Mouse (Mus musculus) bone marrow macrophage, adult 2 months (primary cell): ENCODE data around the gene Sart1. TPM values are rescaled to one million over a fixed set of nuclear protein-coding genes. Genes with fewer than 3 reads are reported as not detected.

Experiments
- H3K27ac ChIP-seq: 2 replicates; pipeline ENCODE4 v1.5.1; 2012; ENCODE audit warnings: low read depth, low read length; ENCODE audit not compliant: insufficient read depth
- H3K4me1 ChIP-seq: 2 replicates; pipeline ENCODE4 v1.6.1; 2012; ENCODE audit warnings: low read length; ENCODE audit not compliant: control insufficient read depth, insufficient read depth
- H3K4me3 ChIP-seq: 2 replicates; pipeline ENCODE4 v1.5.1; 2012; ENCODE audit warnings: mild to moderate bottlenecking, low read length, moderate library complexity; ENCODE audit not compliant: insufficient read depth
- CTCF ChIP-seq: IDR thresholded peaks from 2 replicates; pipeline ENCODE4 v1.5.1; 2012; ENCODE audit warnings: low read depth, mild to moderate bottlenecking, low read length, moderate library complexity
- POLR2A ChIP-seq: IDR thresholded peaks from 2 replicates; pipeline ENCODE4 v1.6.1; 2012; ENCODE audit warnings: mild to moderate bottlenecking, low read depth, low read length, borderline replicate concordance
- polyA plus RNA-seq: library from polyadenylated mRNA; stranded (reverse); fragments of >200 nt; gene quantifications from 2 replicates; pipeline ENCODE4 v1.2.4, GENCODE M21; 2012; ENCODE audit not compliant: missing spikeins, insufficient read depth, insufficient read length

Sart1 gene
- polyA plus RNA-seq, 1 experiment = 103 TPM

DNA sequence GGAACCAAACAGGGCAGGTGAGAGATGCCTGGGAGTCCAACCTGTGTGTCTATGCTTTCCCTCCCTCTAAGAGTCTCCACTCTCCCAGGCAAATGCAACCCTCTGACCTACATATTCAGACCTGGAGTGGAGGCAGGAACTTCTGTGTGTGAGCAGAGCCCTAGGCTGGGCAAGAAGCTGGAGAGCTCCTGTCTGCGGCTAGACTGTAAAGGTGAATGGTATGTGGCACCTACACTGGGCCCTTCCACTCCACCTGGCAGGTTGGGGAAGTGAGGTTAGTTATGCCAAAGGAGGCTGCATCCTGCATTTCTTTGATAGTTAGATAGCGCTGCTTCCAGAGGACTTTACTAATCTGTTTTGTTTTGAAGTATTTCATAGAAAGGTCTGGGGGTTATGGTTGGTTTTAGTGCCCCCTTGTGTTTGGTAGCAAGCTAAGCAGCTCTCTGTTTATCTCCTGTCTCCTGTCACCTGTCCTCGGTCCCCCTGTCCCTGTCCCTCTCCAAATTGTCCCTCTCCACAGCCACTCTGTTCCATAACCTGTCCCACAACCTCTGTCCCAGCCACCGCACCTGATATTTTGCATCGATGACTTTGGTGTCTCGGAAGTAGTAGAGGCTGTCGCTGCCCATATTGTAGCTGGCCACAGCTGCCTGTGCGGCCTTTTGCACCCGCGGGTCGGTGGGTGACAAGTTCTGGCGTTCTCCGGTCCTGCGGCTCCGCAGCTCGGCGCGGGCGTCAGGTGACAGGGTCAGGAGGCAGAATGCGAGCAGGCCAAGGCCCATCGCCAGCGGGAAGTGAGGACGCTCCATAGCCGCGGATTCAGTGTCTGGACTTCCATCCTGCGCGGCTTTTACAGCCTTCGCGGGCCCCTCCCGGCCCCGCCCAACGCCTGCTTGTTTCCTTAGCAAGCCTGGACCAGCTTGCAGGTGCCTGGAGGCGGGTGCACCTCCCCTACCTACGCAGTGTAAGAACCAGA lies 39.7 kb downstream of the Sart1 start:
- Histone ChIP-seq H3K4me1 (peaks cover 12% of the 10 kb centered on the region), H3K4me3 (peak overlapping the region; percentile 2; the same call in 1 of the 2 replicates), H3K27ac (no peak overlapping the region)
- TF ChIP-seq CTCF (peak; percentile 23; the same call in 1 of the 2 replicates), POLR2A (no peak)

DNA sequence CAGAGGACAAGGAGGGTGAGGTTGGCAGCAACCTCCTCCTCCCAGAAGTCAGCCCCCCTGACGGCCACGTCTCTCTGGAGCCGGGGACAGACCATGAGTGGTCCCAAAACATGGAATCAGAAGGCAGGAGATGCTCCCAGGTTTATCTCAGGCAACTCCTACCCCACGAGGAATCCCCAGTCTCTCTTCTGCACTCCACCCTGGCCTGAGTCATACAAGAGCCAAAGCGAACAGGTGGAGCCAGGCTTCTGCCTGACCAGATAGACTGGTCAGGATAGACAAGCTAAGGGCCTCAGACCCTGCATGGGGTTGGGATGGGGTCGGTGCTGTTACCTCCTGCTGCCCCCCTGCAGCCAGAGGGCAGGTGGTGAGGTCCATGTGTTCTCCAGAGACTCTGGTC lies 40.4 kb downstream of the Sart1 start:
- TF ChIP-seq POLR2A (no peak), CTCF (no peak)
- Histone ChIP-seq H3K4me3 (no peak overlapping the region), H3K27ac (no peak overlapping the region), H3K4me1 (peaks cover 12% of the 10 kb centered on the region)

DNA sequence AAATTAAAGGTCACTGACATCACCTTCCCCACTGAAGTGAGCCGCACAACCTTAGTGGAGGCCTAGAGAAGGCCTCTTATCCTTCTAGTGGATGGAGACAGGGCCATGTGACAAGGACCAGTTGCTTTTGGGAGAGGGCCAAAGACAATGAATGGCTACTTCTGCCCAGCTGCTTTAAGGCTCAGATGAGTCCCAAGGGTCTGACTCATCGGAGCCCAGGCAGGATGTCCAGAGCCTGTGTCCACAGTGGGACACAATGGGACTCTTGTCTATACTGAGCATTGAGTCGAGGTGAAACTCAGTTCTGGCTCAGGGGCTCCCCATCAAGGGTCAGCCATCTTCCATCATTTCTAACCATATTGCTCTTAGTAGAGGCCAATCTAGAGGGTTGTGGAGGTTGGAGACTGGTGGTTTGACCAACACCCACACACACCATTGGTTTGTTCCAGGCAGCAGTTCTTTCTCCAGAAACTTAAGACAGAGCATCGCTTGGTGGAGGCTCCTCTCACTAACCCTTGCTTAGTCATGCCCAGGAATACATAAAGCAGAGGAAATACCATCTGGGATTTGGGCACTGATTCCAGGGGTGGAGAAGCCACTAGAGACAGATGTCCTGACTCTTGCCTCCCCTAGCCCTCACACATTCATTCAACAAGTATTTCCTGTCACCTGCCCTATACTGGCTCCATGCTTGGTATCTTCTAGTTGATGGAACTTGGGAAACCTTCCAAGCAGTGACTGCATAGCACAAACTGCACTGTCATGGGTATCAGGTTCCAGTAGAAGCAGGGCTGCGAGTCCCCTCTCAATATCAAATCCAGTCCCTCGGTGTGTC lies 43.0 kb downstream of the Sart1 start:
- TF ChIP-seq CTCF = no peak
- no peak for TF ChIP-seq POLR2A
- no peak overlapping the region for H3K4me3 ChIP-seq
- H3K4me1 ChIP-seq = peaks cover 12% of the 10 kb centered on the region
- no peak overlapping the region for H3K27ac ChIP-seq

DNA sequence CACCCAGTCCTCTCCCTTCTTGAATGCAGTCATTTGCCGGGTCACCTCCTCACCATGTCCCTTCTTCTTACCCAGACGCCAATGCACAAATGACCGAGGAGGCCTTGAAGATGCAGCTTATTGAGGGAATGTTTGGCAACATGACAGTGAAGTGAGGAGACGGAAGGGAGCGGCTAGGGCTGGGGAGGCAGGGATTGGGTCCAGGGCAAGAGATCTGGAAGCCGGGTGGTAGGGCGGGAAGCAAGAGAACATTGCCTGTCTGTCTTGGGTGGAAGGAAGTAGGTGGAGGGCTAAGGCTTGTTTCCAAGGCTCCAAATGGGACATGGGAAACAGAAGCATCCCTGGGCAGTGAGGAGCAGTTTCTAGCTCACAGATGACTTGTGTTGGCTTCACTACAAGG lies 47.1 kb downstream of the Sart1 start:
- peaks cover 12% of the 10 kb centered on the region for H3K4me1 ChIP-seq
- TF ChIP-seq POLR2A (no peak), CTCF (no peak)
- no peak overlapping the region for H3K4me3 ChIP-seq
- no peak overlapping the region for H3K27ac ChIP-seq

DNA sequence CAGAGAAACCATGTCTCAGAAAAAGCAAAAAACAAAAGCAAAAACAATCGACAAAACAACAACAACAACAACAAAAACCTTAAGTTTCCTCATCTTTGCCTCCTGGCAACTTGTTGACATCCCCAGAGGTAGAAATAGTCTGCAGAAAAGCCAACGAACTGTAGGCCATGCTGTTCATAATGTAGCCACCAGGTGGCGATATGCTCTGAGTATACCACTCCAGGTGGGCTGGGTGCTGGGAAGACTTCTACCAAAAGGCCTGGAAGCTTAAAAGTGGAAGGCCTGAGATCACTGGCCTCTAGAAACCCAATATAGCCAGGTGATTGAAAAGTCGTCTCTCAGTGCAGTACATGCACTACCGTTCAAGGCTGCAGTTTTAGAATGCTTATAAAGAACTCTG lies 50.5 kb downstream of the Sart1 start:
- no peaks in the 10 kb centered on the region for H3K4me1 ChIP-seq
- H3K4me3 ChIP-seq = no peak overlapping the region
- no peak overlapping the region for H3K27ac ChIP-seq
- peak; percentile 94 for TF ChIP-seq CTCF
- no peak for TF ChIP-seq POLR2A

DNA sequence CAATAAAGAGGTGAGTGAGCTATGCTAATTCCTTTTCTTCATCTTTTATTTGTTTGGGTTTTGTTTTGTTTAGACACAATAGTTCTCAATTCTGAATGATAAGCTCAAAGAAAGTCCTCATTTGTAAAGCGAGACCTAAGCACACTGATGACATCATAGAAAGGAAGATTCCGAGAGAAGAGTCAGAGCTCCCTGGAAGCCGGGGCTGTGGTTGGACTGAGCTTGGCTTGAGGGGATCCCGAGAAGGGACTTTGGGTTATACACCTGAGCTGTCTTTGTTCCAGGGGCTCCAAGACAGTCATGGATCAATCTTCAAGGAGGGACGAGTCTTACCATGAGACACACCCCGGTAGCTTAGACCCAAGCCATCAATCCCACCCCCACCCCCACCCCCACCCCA lies 53.1 kb downstream of the Sart1 start, which contains the start of gene Catsper1:
Catsper1 (plus strand) TSS at position 301 of the 400 bp plus-strand sequence.
- H3K4me3 ChIP-seq = no peak within 1 kb of the TSS
- H3K27ac ChIP-seq = no peak within 1 kb of the TSS
- TF ChIP-seq POLR2A (no peak), CTCF (no peak)
- H3K4me1 ChIP-seq = no peaks in the 10 kb centered on the region

DNA sequence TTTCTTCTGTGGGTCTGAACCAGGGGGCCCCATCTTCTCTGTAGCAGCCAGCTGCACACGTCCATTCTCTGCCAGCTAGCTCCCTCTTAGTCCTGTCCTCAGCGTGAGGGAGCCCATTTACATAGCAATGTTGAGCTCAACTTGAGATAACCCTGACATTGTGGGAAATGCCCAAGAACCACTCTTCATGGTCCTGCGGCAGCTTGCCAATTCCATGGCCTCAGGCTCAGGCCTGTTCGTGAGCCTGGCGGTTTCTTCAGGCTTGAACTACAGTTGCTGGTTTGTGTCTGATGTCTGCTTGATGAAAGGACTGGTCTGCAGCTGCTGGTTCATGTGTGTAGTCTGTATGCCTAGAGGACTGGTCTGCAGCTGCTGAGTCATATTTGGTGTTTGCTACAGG lies 53.8 kb downstream of the Sart1 start:
- TF ChIP-seq CTCF (no peak), POLR2A (no peak)
- H3K27ac ChIP-seq = no peak overlapping the region
- no peaks in the 10 kb centered on the region for H3K4me1 ChIP-seq
- H3K4me3 ChIP-seq = no peak overlapping the region

DNA sequence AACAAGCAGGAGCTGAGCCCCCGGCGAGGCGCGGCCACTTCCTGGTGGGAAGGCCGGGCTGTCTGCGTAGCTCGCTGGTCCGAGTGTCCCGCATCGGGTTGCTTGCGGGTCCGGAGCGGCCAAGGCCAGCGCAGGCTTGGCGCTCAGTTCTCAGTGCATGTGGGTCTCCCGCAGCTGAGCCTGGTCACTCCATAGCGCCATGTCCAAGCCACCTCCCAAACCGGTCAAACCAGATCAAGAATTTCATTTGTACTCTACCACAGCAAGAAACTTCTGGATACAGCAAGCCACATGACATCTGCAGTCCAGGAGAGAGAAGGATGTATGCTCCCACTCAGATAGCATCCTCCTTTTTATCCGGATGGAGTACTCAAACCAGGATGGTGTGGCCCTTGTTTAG lies 60.5 kb downstream of the Sart1 start:
- no peak overlapping the region for H3K4me3 ChIP-seq
- H3K27ac ChIP-seq = no peak overlapping the region
- H3K4me1 ChIP-seq = no peaks in the 10 kb centered on the region
- TF ChIP-seq POLR2A = no peak
- no peak for TF ChIP-seq CTCF

Other genes with a start within 250 kb of the Sart1 start
- 25.2 and 32.7 TPM in 2 replicates for gene Pacs1, start 115.6 kb downstream of the Sart1 start, polyA plus RNA-seq
- 141 and 143 TPM in 2 replicates for gene Sf3b2, start 93.2 kb downstream of the Sart1 start, polyA plus RNA-seq
- gene Gal3st3, start 90.4 kb downstream of the Sart1 start, polyA plus RNA-seq = not detected in 2 replicates
- not detected in 2 replicates for gene Catsper1, start 53.0 kb downstream of the Sart1 start, polyA plus RNA-seq
- gene Cst6, start 39.1 kb downstream of the Sart1 start, polyA plus RNA-seq = not detected in 2 replicates
- gene Eif1ad, start 22.0 kb downstream of the Sart1 start, polyA plus RNA-seq = 20.8 and 26.3 TPM in 2 replicates
- 102 and 103 TPM in 2 replicates for gene Banf1, start 21.5 kb downstream of the Sart1 start, polyA plus RNA-seq
- not detected in 2 replicates for gene Tsga10ip, start 13.8 kb upstream of the Sart1 start, polyA plus RNA-seq
- gene Drap1, start 36.3 kb upstream of the Sart1 start, polyA plus RNA-seq = 160 and 167 TPM in 2 replicates
- 47.5 and 53.7 TPM in 2 replicates for gene AI837181, start 36.4 kb upstream of the Sart1 start, polyA plus RNA-seq
- gene Fosl1, start 58.8 kb upstream of the Sart1 start, polyA plus RNA-seq = 0.50 and 1.6 TPM in 2 replicates
- gene Ccdc85b, start 69.2 kb upstream of the Sart1 start, polyA plus RNA-seq = 3.6 and 4.2 TPM in 2 replicates
- 69.7 and 70.6 TPM in 2 replicates for gene Fibp, start 71.9 kb upstream of the Sart1 start, polyA plus RNA-seq
- not detected in 2 replicates for gene Ctsw, start 79.8 kb upstream of the Sart1 start, polyA plus RNA-seq
- 9.1 and 11.3 TPM in 2 replicates for gene Efemp2, start 85.3 kb upstream of the Sart1 start, polyA plus RNA-seq
- gene Mus81, start 99.7 kb upstream of the Sart1 start, polyA plus RNA-seq = 16.7 and 19.8 TPM in 2 replicates
- 1,898 and 2,021 TPM in 2 replicates for gene Cfl1, start 101.8 kb upstream of the Sart1 start, polyA plus RNA-seq
- 5.1 and 7.7 TPM in 2 replicates for gene 1700020D05Rik, start 115.1 kb upstream of the Sart1 start, polyA plus RNA-seq
- gene Snx32, start 121.8 kb upstream of the Sart1 start, polyA plus RNA-seq = 34.1 and 43.8 TPM in 2 replicates
- not detected in 2 replicates for gene Ovol1, start 171.9 kb upstream of the Sart1 start, polyA plus RNA-seq
- gene Ap5b1, start 179.3 kb upstream of the Sart1 start, polyA plus RNA-seq = 13.5 and 14.4 TPM in 2 replicates
- gene Rnaseh2c, start 213.2 kb upstream of the Sart1 start, polyA plus RNA-seq = 82.4 and 102 TPM in 2 replicates
- 56.1 and 56.6 TPM in 2 replicates for gene Kat5, start 221.5 kb upstream of the Sart1 start, polyA plus RNA-seq
- gene Rela, start 248.8 kb upstream of the Sart1 start, polyA plus RNA-seq = 77.1 and 93.4 TPM in 2 replicates